Mouse (Mus musculus): ENCODE measurements around the gene S100a14.

DNA sequence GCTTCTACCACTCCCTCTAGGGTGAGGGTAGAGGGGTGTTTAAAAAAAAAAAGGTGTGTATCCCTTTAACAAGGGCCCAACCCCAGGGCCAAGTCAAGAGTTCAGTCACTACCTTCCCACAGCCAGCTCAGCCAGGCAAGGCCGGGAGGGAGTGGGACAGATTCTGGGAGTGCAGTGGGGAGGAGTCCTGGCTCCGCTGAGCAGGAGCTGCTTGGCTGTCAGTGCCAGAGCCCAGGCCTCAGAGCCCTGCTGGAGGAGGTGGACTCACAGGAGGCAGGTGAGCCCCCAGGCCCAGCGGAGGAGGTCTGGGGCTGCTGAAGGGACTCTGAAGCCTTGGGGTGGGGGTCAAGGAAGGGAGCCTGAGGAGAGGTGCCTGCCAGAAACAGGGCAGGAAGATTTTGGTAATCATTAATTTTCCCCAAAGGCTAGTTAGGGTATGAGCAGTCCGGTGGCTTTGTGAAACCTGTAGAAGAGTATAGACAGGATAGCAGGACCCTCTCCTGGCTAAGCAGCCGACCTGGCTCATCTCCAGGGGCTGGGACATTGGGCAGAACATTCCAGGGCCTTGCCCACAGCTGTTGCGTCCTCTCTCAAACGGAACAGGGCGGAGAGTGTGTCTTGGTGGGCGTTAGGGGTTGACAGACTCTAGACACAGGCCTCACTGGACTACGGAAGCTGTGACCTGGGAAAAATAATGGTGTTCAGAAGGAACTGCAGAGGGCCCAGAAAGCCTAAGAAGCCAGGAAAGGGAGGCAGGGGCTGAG, 10.7 kb downstream of the S100a14 start, which contains the start of gene S100a16:
- TF ChIP-seq MAX (IDR thresholded peaks at IDR 0.05) (no peak), CTCF (IDR thresholded peaks at IDR 0.05; ENCODE audit: control insufficient read depth, insufficient read depth, insufficient read length) (no peak), USF1 (IDR thresholded peaks at IDR 0.05; ENCODE audit: low read depth) (no peak), MYOD1 (IDR thresholded peaks at IDR 0.05; ENCODE audit: control insufficient read depth, insufficient read length, low read depth) (no peak), FOSL1 (IDR thresholded peaks at IDR 0.05; ENCODE audit: insufficient read depth, low read length, poor library complexity, severe bottlenecking) (no peak), MYOG (IDR thresholded peaks at IDR 0.05; ENCODE audit: control insufficient read depth, extremely low read depth, insufficient read length) (no peak)

All from C2C12 (cell line).